Mouse (Mus musculus) ES-E14 (cell line): ENCODE data around the gene Gm17304. TPM values are rescaled to one million over a fixed set of nuclear protein-coding genes. Genes with fewer than 3 reads are reported as not detected.

Experiments
- DNase-seq: peaks from one replicate; pipeline ENCODE4 v3.0.0-alpha.2; 2013; ENCODE audit warnings: low read depth, low spot score
- H3K27ac ChIP-seq: 2 replicates; pipeline ENCODE4 v1.5.1; 2012; ENCODE audit warnings: low read depth, mild to moderate bottlenecking, low read length, moderate library complexity, mixed read lengths; ENCODE audit not compliant: poor library complexity, insufficient read depth, severe bottlenecking
- H3K36me3 ChIP-seq: 2 replicates; pipeline ENCODE4 v1.6.1; 2012; ENCODE audit warnings: mild to moderate bottlenecking, low read length, moderate library complexity, mixed read lengths; ENCODE audit not compliant: control insufficient read depth, poor library complexity, insufficient read depth, severe bottlenecking
- H3K4me1 ChIP-seq, 2 experiments: fragments of 150-350 bp in 1 of 2; sonication (generic) in 1 of 2; 2 replicates each; pipeline ENCODE4 v1.6.1; 2012; ENCODE audit warnings: low read length in 2 of 2, mild to moderate bottlenecking in 1 of 2, mixed read lengths in 1 of 2; ENCODE audit not compliant: control insufficient read depth in 2 of 2, insufficient read depth in 2 of 2, poor library complexity in 1 of 2
- H3K4me3 ChIP-seq, 2 experiments: fragments of 150-350 bp in 1 of 2; sonication (generic) in 1 of 2; 2 replicates each; pipeline ENCODE4 v1.5.1; 2012; ENCODE audit warnings: low read length in 2 of 2, low read depth in 1 of 2, mild to moderate bottlenecking in 1 of 2, mixed read lengths in 1 of 2; ENCODE audit not compliant: insufficient read depth in 1 of 2, poor library complexity in 1 of 2, severe bottlenecking in 1 of 2
- H3K9ac ChIP-seq: 2 replicates; pipeline ENCODE4 v1.6.1; 2012; ENCODE audit warnings: low read depth, mild to moderate bottlenecking, low read length, mixed read lengths; ENCODE audit not compliant: poor library complexity, insufficient read depth, severe bottlenecking
- H3K9me3 ChIP-seq: fragments of 150-350 bp; sonication (generic); 2 replicates; pipeline ENCODE4 v1.6.1; 2012; ENCODE audit warnings: low read depth, mild to moderate bottlenecking, low read length; ENCODE audit not compliant: control insufficient read depth, insufficient read depth
- CHD2 ChIP-seq: IDR thresholded peaks from 2 replicates; pipeline ENCODE4 v1.6.1; 2014; ENCODE audit warnings: mild to moderate bottlenecking, low read depth, low read length, inconsistent platforms
- HCFC1 ChIP-seq: IDR thresholded peaks from 2 replicates; pipeline ENCODE4 v1.6.1; 2012; ENCODE audit warnings: low read length, inconsistent platforms, borderline replicate concordance; ENCODE audit not compliant: insufficient read depth
- MAFK ChIP-seq: IDR thresholded peaks from 2 replicates; pipeline ENCODE4 v1.6.1; 2014; ENCODE audit warnings: mild to moderate bottlenecking, low read depth, low read length, inconsistent platforms; ENCODE audit not compliant: insufficient read depth
- ZC3H11A ChIP-seq: IDR thresholded peaks from 2 replicates; pipeline ENCODE4 v1.6.1; 2012; ENCODE audit warnings: low read depth, mild to moderate bottlenecking, inconsistent platforms, low read length, borderline replicate concordance
- ZNF384 ChIP-seq: IDR thresholded peaks from 2 replicates; pipeline ENCODE4 v1.6.1; 2012; ENCODE audit warnings: low read depth, low read length, inconsistent platforms
- in situ Hi-C, 2 experiments: fragments of 600-800 bp; cut with MboI; formaldehyde crosslinking; loops; one replicate each; pipeline ENCODE4 v1.15.1; 2025; ENCODE audit warnings: low sequenced_read_pairs in 2 of 2, inconsistent platforms in 1 of 2; ENCODE audit not compliant: unreplicated experiment in 2 of 2
- total RNA-seq: library from RNA; depleted of rRNA; stranded (reverse); fragments of 300-350 nt; gene quantifications from 2 replicates; pipeline ENCODE4 v1.2.3, GENCODE M21; 2012

Gm17304 gene
- total RNA-seq, 1 experiment: not detected

DNA sequence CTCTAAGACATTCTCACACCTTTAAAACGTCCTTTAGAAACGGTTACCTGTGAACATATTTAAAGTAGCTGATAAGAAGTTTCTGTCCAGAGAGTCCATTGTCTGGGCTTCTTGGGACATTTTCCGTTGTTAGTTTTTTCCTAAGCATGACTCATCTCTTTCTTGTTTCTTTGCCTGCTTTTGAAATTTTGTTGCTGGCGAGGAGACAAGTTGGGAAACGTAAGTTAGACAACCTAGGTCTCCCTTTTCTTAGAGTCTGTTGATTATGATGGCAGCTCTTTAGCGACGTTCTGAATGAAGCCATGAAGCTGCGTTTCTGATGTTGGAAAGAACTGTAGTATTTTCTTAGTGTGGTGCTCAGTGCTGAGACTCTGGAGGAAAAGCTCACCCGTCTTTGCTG, 19.9 kb upstream of the Gm17304 start:
- no peak overlapping the region for H3K27ac ChIP-seq
- TF ChIP-seq MAFK: no peak
- TF ChIP-seq ZNF384: no peak
- no peak for TF ChIP-seq ZC3H11A
- TF ChIP-seq CHD2: no peak
- no peak for TF ChIP-seq HCFC1

DNA sequence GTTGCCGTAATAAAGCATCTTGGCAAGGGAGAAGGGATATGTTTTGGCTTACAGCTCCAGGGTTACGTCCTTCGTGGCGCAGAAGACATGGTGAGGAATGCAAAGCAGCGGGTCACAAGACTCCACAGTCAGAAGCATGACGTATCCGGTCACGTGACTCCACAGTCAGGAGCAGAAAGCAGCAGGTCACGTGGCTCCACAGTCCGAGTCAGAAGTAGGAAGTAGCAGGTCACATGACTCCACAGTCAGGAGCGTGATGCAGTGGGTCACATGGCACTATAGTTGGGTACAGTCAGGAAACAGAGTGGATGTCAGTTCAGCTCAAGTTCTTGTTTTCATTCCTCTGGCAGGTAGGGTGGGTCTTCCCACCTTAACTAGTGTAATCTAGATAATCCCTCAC, 19.2 kb upstream of the Gm17304 start:
- peak; percentile 29 for DNase-seq
- no peaks in the 10 kb centered on the region for H3K9me3 ChIP-seq
- H3K27ac ChIP-seq: no peak overlapping the region
- H3K9ac ChIP-seq: no peak overlapping the region
- H3K4me3 ChIP-seq: no peak overlapping the region
- no peaks in the 10 kb centered on the region for H3K36me3 ChIP-seq
- TF ChIP-seq ZC3H11A: no peak
- TF ChIP-seq HCFC1: no peak
- no peak for TF ChIP-seq MAFK
- no peak for TF ChIP-seq CHD2
- no peak for TF ChIP-seq ZNF384
- in situ Hi-C loops: no loop called here
- H3K4me1 ChIP-seq: no peaks in the 10 kb centered on the region

More for the DNA sequence above, 19.9 kb upstream of the Gm17304 start:
- Histone ChIP-seq H3K9ac (no peak overlapping the region), H3K9me3 (no peaks in the 10 kb centered on the region), H3K4me3 (no peak overlapping the region), H3K36me3 (no peaks in the 10 kb centered on the region), H3K4me1 (no peaks in the 10 kb centered on the region)
- no peak for DNase-seq
- in situ Hi-C loops: no loop called here

DNA sequence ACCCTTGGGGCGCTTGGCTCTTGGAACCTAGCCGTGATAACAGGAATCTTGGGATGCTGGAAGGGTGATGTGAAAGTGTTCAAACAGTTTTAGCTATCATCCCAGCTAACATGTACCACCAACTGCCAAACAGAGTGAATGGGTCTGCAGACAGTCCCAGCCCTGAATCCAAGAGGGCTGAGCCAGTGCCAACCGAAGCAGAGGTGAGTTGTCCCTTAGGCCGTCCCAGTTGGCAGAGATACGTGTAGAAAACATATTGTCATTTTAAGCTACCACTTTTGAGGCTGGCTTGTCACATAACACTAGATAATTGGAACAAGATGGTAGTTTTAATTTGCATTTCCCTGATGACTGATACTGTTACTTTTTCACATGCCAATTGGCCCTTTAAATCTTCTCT, 18.2 kb upstream of the Gm17304 start:
- Histone ChIP-seq H3K9ac (no peak overlapping the region), H3K36me3 (no peaks in the 10 kb centered on the region), H3K27ac (no peak overlapping the region), H3K9me3 (no peaks in the 10 kb centered on the region), H3K4me3 (no peak overlapping the region), H3K4me1 (no peaks in the 10 kb centered on the region)
- no peak for DNase-seq
- TF ChIP-seq ZNF384 (no peak), ZC3H11A (no peak), MAFK (no peak), HCFC1 (no peak), CHD2 (no peak)
- in situ Hi-C loops: no loop called here

DNA sequence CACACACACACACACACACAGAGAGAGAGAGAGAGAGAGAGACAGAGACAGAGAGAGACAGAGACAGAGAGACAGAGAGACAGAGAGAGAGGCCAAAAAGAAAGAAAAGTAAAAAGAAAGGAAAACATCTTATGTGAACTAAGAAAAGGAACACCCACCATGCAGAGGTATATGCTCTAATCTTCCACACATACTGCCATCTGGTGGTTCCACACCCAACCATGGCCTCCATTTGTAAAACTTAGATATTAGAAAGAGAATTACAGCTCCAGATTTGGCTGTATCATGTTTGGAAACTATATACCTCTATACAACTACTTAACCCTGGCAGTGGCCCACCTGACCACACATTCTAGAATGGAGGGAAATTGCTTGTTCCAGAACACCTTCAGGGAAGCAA, 14.5 kb upstream of the Gm17304 start:
- no peak for DNase-seq
- TF ChIP-seq HCFC1 (no peak), ZNF384 (no peak), CHD2 (no peak), ZC3H11A (no peak), MAFK (no peak)
- in situ Hi-C loops: no loop called here

GRCm38 (mm10) chr5:106597472-106597871, 11.4 kb upstream of the Gm17304 start:
- no peak overlapping the region for H3K9ac ChIP-seq
- H3K36me3 ChIP-seq: peaks cover 2% of the 10 kb centered on the region; the same call in 1 of the 2 replicates
- DNase-seq: no peak
- in situ Hi-C loops: no loop called here
- TF ChIP-seq HCFC1 (no peak), ZNF384 (no peak), MAFK (no peak)
- no peaks in the 10 kb centered on the region for H3K9me3 ChIP-seq
- no peak overlapping the region for H3K27ac ChIP-seq
- no peak overlapping the region for H3K4me3 ChIP-seq
- no peaks in the 10 kb centered on the region for H3K4me1 ChIP-seq

More for the DNA sequence above, 14.5 kb upstream of the Gm17304 start:
- no peak overlapping the region for H3K4me3 ChIP-seq
- H3K36me3 ChIP-seq: no peaks in the 10 kb centered on the region
- no peaks in the 10 kb centered on the region for H3K4me1 ChIP-seq
- H3K9me3 ChIP-seq: no peaks in the 10 kb centered on the region
- no peak overlapping the region for H3K9ac ChIP-seq
- no peak overlapping the region for H3K27ac ChIP-seq
